Mouse (Mus musculus) ovary, postnatal 36 days (tissue): ENCODE results near the gene Fam84b.
"Not testable (repeated sequence)": the region's sequence is repeated elsewhere in the genome, so short reads cannot be mapped to it uniquely, and the experiment has no call there.

Experiments
- DNase-seq: peaks from one replicate; pipeline ENCODE4 v3.0.0; 2022; ENCODE audit warnings: low spot score, mixed read lengths

Gene Fam84b

GRCm38 (mm10) chr15:60853231-60853999 lies at the start of gene Fam84b:
Fam84b (minus strand) TSS chr15:60853778.
- peak; percentile 42 for DNase-seq

GRCm38 (mm10) chr15:60898187-60898965 lies 44.8 kb upstream of the Fam84b start:
- DNase-seq = no peak

- DNase-seq = no peak
Observed at GRCm38 (mm10) chr15:60896040-60896439, 42.5 kb upstream of the Fam84b start.

GRCm38 (mm10) chr15:60892976-60893463 lies 39.4 kb upstream of the Fam84b start:
- no peak for DNase-seq

GRCm38 (mm10) chr15:60888724-60889123 lies 35.1 kb upstream of the Fam84b start:
- no peak for DNase-seq

- DNase-seq = no peak
Observed at GRCm38 (mm10) chr15:60875721-60876120, 22.1 kb upstream of the Fam84b start.

- DNase-seq = no peak
Observed at GRCm38 (mm10) chr15:60862417-60862816, 8.8 kb upstream of the Fam84b start.

GRCm38 (mm10) chr15:60855112-60855511 lies 1.5 kb upstream of the Fam84b start:
- no peak for DNase-seq

- DNase-seq = no peak
Observed at GRCm38 (mm10) chr15:60854151-60854550, 573 bp upstream of the Fam84b start.

GRCm38 (mm10) chr15:60848630-60849029 lies 4.9 kb downstream of the Fam84b start:
- no peak for DNase-seq

GRCm38 (mm10) chr15:60846291-60846690 lies 7.3 kb downstream of the Fam84b start:
- DNase-seq = no peak

GRCm38 (mm10) chr15:60845886-60846285 lies 7.7 kb downstream of the Fam84b start:
- DNase-seq = no peak

GRCm38 (mm10) chr15:60841785-60842184 lies 11.8 kb downstream of the Fam84b start:
- DNase-seq = no peak

GRCm38 (mm10) chr15:60841312-60841711 lies 12.3 kb downstream of the Fam84b start:
- not testable (repeated sequence) for DNase-seq

- no peak for DNase-seq
Observed at GRCm38 (mm10) chr15:60840296-60840670, 13.3 kb downstream of the Fam84b start.

- DNase-seq = no peak
Observed at GRCm38 (mm10) chr15:60839539-60840295, 13.9 kb downstream of the Fam84b start.

GRCm38 (mm10) chr15:60838135-60838534 lies 15.4 kb downstream of the Fam84b start:
- no peak for DNase-seq

GRCm38 (mm10) chr15:60837719-60838118 lies 15.9 kb downstream of the Fam84b start:
- no peak for DNase-seq

GRCm38 (mm10) chr15:60836321-60836720 lies 17.3 kb downstream of the Fam84b start:
- no peak for DNase-seq

- DNase-seq = no peak
Observed at GRCm38 (mm10) chr15:60834598-60835571, 18.7 kb downstream of the Fam84b start.
